ENCODE assay signal across 8 mouse cellular contexts in the genomic region with DNA sequence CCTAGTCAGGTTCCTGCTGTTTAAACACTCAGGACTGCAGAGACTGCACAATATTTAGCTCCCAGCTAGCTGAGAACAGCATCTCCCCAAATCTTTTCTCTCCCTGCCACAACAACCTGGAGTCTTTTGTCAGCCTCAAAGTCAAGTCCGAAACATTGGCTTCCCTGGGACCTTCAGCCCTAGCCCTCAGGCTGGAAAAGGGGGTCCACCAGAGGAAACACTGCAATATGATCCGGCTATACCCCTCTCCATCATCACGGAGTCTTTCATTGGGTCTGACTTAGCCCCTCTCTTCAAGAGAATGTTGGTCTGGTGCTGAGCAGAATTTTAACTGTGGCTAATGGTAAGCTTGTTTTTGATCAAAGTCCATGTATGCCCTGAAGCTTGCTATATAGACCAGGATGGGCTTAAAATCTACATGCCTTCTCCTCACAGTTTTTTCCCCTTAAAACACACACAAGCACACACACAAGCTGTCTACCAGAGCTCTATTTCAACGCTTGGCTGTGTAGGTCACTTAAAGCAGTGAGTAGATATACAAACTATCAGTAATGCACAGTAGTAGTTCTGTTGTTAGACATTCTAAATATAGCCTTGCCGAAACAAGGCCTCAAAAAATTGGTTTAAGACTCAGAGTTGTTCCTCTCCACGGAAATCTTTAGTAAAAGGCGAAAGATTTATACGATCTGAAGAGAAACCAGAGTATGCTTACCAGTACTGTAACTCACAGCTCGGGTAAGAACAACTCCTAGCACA. TPM values are rescaled to one million over a fixed set of nuclear protein-coding genes. Genes with fewer than 3 reads are reported as not detected.
DNase-seq lines count a peak whose midpoint lies in the region; ATAC-seq and TF ChIP-seq lines count a peak whose summit lies in the region.

No protein-coding gene starts in this region.

- no peaks in the 10 kb centered on the region for H3K9me3 ChIP-seq in lung, postnatal 0 days (ENCODE audit: low read length)
- H3K9me3 ChIP-seq in forebrain, postnatal 0 days (ENCODE audit: low read length) = no peaks in the 10 kb centered on the region
- no peaks in the 10 kb centered on the region for H3K9me3 ChIP-seq in liver, embryonic 14.5 days (ENCODE audit: control insufficient read depth, low read length)

- peak overlapping the region; percentile 14; the same call in 1 of the 2 replicates for H3K4me3 ChIP-seq in lung, postnatal 0 days (ENCODE audit: low read depth, low read length)
- H3K4me3 ChIP-seq in forebrain, postnatal 0 days (ENCODE audit: low read depth, low read length) = peak overlapping the region; percentile 1; the same call in 1 of the 2 replicates
- no peak overlapping the region for H3K4me3 ChIP-seq in liver, embryonic 14.5 days (ENCODE audit: insufficient read depth in 1 of 2, low read depth in 2 of 2, low read length in 2 of 2)

- H3K27ac ChIP-seq in lung, postnatal 0 days (ENCODE audit: low read length) = peak overlapping the region; percentile 81
- H3K27ac ChIP-seq in forebrain, postnatal 0 days (ENCODE audit: low read depth, low read length) = peak overlapping the region; percentile 82
- H3K27ac ChIP-seq in liver, embryonic 14.5 days = peak overlapping the region; percentile 73

- TF ChIP-seq CTCF in lung, postnatal 0 days (IDR thresholded peaks at IDR 0.05) = no peak
- TF ChIP-seq CTCF in forebrain, postnatal 0 days (IDR thresholded peaks at IDR 0.05; ENCODE audit: low read depth) = no peak
- TF ChIP-seq CTCF in liver, embryonic 14.5 days (IDR thresholded peaks at IDR 0.05; ENCODE audit: low read depth) = no peak

- peak; percentile 90 for DNase-seq in lung, postnatal 0 days (ENCODE audit: low spot score)
- DNase-seq in lung, postnatal 10 days = no peak
- peak; percentile 84 for DNase-seq in brain, adult 2 months (ENCODE audit: low read depth, low spot score)
- peak; percentile 81 for DNase-seq in forebrain, postnatal 0 days
- DNase-seq in liver, embryonic 14.5 days (ENCODE audit: low read depth in 3 of 3, low spot score in 3 of 3) = peak; percentile 70 to 82 (median 74)
- DNase-seq in splenic B cell, adult 2 months (ENCODE audit: low read depth, low spot score) = peak; percentile 87
- no peak for DNase-seq in layer of hippocampus, adult 18-20 months (ENCODE audit: low spot score in 2 of 2)
- DNase-seq in left cerebral cortex, postnatal 4 days = no peak

- H3K4me1 ChIP-seq in lung, postnatal 0 days (ENCODE audit: insufficient read depth, low read depth, low read length) = peaks cover 4% of the 10 kb centered on the region; the same call in 1 of the 2 replicates
- peaks cover 12% of the 10 kb centered on the region for H3K4me1 ChIP-seq in forebrain, postnatal 0 days (ENCODE audit: insufficient read depth)
- H3K4me1 ChIP-seq in liver, embryonic 14.5 days (replicated peaks; ENCODE audit: control insufficient read depth in 2 of 2, insufficient read depth in 2 of 2, low read length in 1 of 2) = peaks cover 35 to 57% of the 10 kb centered on the region in 2 experiments

- H3K36me3 ChIP-seq in lung, postnatal 0 days (ENCODE audit: insufficient read depth, low read length) = no peaks in the 10 kb centered on the region
- H3K36me3 ChIP-seq in forebrain, postnatal 0 days (ENCODE audit: insufficient read depth) = no peaks in the 10 kb centered on the region
- H3K36me3 ChIP-seq in liver, embryonic 14.5 days (replicated peaks; ENCODE audit: control insufficient read depth, insufficient read depth, low read depth) = no peaks in the 10 kb centered on the region
- no peaks in the 10 kb centered on the region for H3K36me3 ChIP-seq in splenic B cell, adult 2 months (ENCODE audit: control insufficient read depth, insufficient read depth, low read length, poor library complexity, severe bottlenecking)

- H3K27me3 ChIP-seq in lung, postnatal 0 days (replicated peaks; ENCODE audit: insufficient read depth, low read length) = no peaks in the 10 kb centered on the region
- H3K27me3 ChIP-seq in forebrain, postnatal 0 days (ENCODE audit: insufficient read depth, low read length) = no peaks in the 10 kb centered on the region
- no peaks in the 10 kb centered on the region for H3K27me3 ChIP-seq in liver, embryonic 14.5 days (ENCODE audit: control insufficient read depth, insufficient read depth, low read length)
- H3K27me3 ChIP-seq in splenic B cell, adult 2 months (ENCODE audit: control insufficient read depth, insufficient read depth, low read length, poor library complexity, severe bottlenecking) = no peaks in the 10 kb centered on the region

- 3% methylated on average over 9 of the region's 9 CpGs for WGBS in lung, postnatal 0 days
- WGBS in forebrain, postnatal 0 days = 6% methylated on average over 9 of the region's 9 CpGs
- 2% methylated on average over 9 of the region's 9 CpGs for WGBS in liver, embryonic 14.5 days (ENCODE audit: insufficient replicate concordance)

- TF ChIP-seq EP300 in lung, postnatal 0 days (IDR thresholded peaks at IDR 0.05) = peak; percentile 82; the same call in 1 of the 2 replicates
- TF ChIP-seq EP300 in liver, embryonic 14.5 days (IDR thresholded peaks at IDR 0.05; ENCODE audit: low read depth) = peak; percentile 78

- peak; percentile 77 for ATAC-seq in lung, postnatal 0 days
- peak; percentile 92 for ATAC-seq in forebrain, postnatal 0 days
- peak; percentile 87 for ATAC-seq in liver, embryonic 14.5 days (ENCODE audit: insufficient read depth)

- peak overlapping the region; percentile 30; the same call in 1 of the 2 replicates for H3K9ac ChIP-seq in lung, postnatal 0 days (replicated peaks; ENCODE audit: low read depth)
- H3K9ac ChIP-seq in forebrain, postnatal 0 days = peak overlapping the region; percentile 31
- peak overlapping the region; percentile 58 for H3K9ac ChIP-seq in liver, embryonic 14.5 days (replicated peaks)

- H3K4me2 ChIP-seq in lung, postnatal 0 days (replicated peaks; ENCODE audit: low read depth, low read length) = peak overlapping the region; percentile 25
- H3K4me2 ChIP-seq in forebrain, postnatal 0 days (ENCODE audit: low read depth) = peak overlapping the region; percentile 5; the same call in 1 of the 2 replicates
- H3K4me2 ChIP-seq in liver, embryonic 14.5 days (ENCODE audit: low read depth) = peak overlapping the region; percentile 57

- intact Hi-C loops in left cerebral cortex, postnatal 4 days (cut with DNase I) = loop anchor here (2.0 kb wide), 1 partner anchor 87 kb away; no protein-coding TSS in a partner anchor

RNA-seq across cellular contexts. Expression of a gene that starts 1.0 kb away (rescaled TPM):
- 5.3 and 5.4 TPM in 2 replicates for polyA plus RNA-seq in lung, postnatal 0 days (2015; fragmentation: Nextera tagmentation; extraction: Ambion mirVana)
- total RNA-seq in forebrain, postnatal 0 days (2014; rRNA removed) = 6.1 and 6.3 TPM in 2 replicates
- 4.2 and 6.7 TPM in 2 replicates for polyA plus RNA-seq in forebrain, postnatal 0 days (2015; fragmentation: Nextera tagmentation; extraction: Ambion mirVana)
- polyA plus RNA-seq in liver, embryonic 14.5 days (2012; rRNA removed) = 4.9 and 5.7 TPM in 2 replicates
- polyA plus RNA-seq in liver, embryonic 14.5 days (2014; fragmentation: Nextera tagmentation; extraction: Ambion mirVana) = 7.2 and 9.3 TPM in 2 replicates
- 1 to 10 TPM; 3.8 to 4.3 TPM for total RNA-seq in layer of hippocampus, adult 18-20 months (2021)
- total RNA-seq in left cerebral cortex, postnatal 4 days (2021) = 1 to 10 TPM; 5.8 to 6.9 TPM

RNA-seq across cellular contexts. Expression of a gene that starts 55.2 kb away (rescaled TPM):
- 0.33 and 0.67 TPM in 2 replicates for polyA plus RNA-seq in lung, postnatal 0 days (2015; fragmentation: Nextera tagmentation; extraction: Ambion mirVana)
- total RNA-seq in forebrain, postnatal 0 days (2014; rRNA removed) = 2.7 and 3.0 TPM in 2 replicates
- 2.6 and 4.2 TPM in 2 replicates for polyA plus RNA-seq in forebrain, postnatal 0 days (2015; fragmentation: Nextera tagmentation; extraction: Ambion mirVana)
- polyA plus RNA-seq in liver, embryonic 14.5 days (2012; rRNA removed) = 0.06 and 0.10 TPM in 2 replicates
- polyA plus RNA-seq in liver, embryonic 14.5 days (2014; fragmentation: Nextera tagmentation; extraction: Ambion mirVana) = 0.06 and 0.13 TPM in 2 replicates
- 1 to 10 TPM; 2.9 to 4.0 TPM for total RNA-seq in layer of hippocampus, adult 18-20 months (2021)
- total RNA-seq in left cerebral cortex, postnatal 4 days (2021) = 1 to 10 TPM; 5.1 to 6.0 TPM

Comparison
In these comparisons a context has a peak if more than half of its experiments do, and no peak if none do; other contexts are left out.
1. DNase-seq: peak in lung, postnatal 0 days (single experiment), brain, adult 2 months (single experiment), forebrain, postnatal 0 days (single experiment), liver, embryonic 14.5 days (3 of 3) and splenic B cell, adult 2 months (single experiment); none in lung, postnatal 10 days (single experiment), layer of hippocampus, adult 18-20 months (0 of 2) and left cerebral cortex, postnatal 4 days (single experiment).
2. H3K4me2 ChIP-seq: peak in every context shown above with its lines; median percentile 57 in liver, embryonic 14.5 days; 25 in lung, postnatal 0 days; 5 in forebrain, postnatal 0 days.
3. H3K4me3 ChIP-seq: peak in lung, postnatal 0 days (single experiment) and forebrain, postnatal 0 days (single experiment); none in liver, embryonic 14.5 days (0 of 2).
4. Peak in every context shown above with its lines, with median percentiles within 50 percentile points of each other: ATAC-seq, H3K27ac ChIP-seq and H3K9ac ChIP-seq.